In the genomic region with DNA sequence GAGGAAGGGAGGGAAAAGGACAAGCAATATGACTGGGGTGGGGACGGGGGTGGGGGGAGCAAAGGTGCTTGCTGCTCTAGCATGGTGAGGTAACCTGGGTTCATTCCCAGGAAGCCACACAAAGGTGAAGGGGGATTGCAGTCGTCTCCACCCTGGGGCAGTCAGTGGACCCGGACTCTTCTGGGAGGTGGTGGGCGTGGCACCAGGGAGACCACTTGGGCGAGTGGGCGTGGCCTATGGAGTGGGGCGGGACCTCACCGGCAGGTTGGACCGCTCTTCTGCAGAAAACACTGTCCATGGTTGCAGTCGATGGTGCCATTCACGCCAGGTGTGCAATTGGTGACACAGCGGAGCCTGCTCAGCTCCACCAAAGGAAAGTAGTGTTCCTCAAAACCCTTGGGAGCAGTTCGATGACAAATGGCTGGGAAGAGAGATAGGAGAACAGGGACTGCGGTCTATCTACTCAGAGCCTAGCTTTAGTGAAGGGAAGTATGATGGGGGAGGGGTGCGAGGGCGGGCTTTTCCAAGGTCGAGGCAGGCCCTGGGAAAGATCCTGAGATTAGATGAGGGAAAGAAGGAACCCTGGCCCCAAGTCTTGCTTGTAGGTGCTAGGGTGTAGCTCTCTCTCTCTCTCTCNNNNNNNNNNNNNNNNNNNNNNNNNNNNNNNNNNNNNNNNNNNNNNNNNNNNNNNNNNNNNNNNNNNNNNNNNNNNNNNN, we compare ENCODE assay signal across 15 mouse cellular contexts. TPM values are rescaled to one million over a fixed set of nuclear protein-coding genes. Genes with fewer than 3 reads are reported as not detected.
DNase-seq lines count a peak whose midpoint lies in the region; ATAC-seq and TF ChIP-seq lines count a peak whose summit lies in the region.
"Had no signal": no experiment of that assay in that cellular context is flagged by ENCODE, and none has a peak within 500 bp of the region (broad histone marks: within the 10 kb centered on the region; RNA-seq: fewer than 3 reads in every experiment).

No protein-coding gene starts in this region.

- WGBS in intestine, postnatal 0 days, result 6% methylated on average over 17 of the region's 17 CpGs

- no peak overlapping the region for H3K27ac ChIP-seq in intestine, postnatal 0 days (ENCODE audit: low read depth, low read length)
- H3K27ac ChIP-seq: heart, adult 2 months; limb, embryonic 13.5 days; midbrain, embryonic 12.5 days had no signal

- TF ChIP-seq CTCF in intestine, postnatal 0 days (IDR thresholded peaks at IDR 0.05; ENCODE audit: low read depth), result no peak

- H3K9me3 ChIP-seq in intestine, postnatal 0 days (ENCODE audit: control insufficient read depth), result no peaks in the 10 kb centered on the region
- H3K9me3 ChIP-seq: limb, embryonic 13.5 days; midbrain, embryonic 12.5 days had no signal

- peak; percentile 10 for DNase-seq in kidney, postnatal 14 days
- DNase-seq in kidney, adult 9 months, result no peak
- DNase-seq in thymus, postnatal 25 days, result peak; percentile 8
- DNase-seq in thymus, postnatal 0 days (ENCODE audit: low spot score), result no peak
- no peak for DNase-seq in adrenal gland, postnatal 4 days (ENCODE audit: low spot score in 2 of 2)
- DNase-seq: cerebellum, adult 2 months; heart, adult 2 months; heart, postnatal 14 days had no signal

- H3K4me1 ChIP-seq in intestine, postnatal 0 days (replicated peaks; ENCODE audit: control insufficient read depth, insufficient read depth, low read length), result peaks cover 8% of the 10 kb centered on the region; the same call in 1 of the 2 replicates
- H3K4me1 ChIP-seq: limb, embryonic 13.5 days; midbrain, embryonic 12.5 days had no signal

- peak overlapping the region; percentile 56 for H3K4me2 ChIP-seq in intestine, postnatal 0 days (replicated peaks; ENCODE audit: low read depth)
- H3K4me2 ChIP-seq: limb, embryonic 13.5 days; midbrain, embryonic 12.5 days had no signal

- no peaks in the 10 kb centered on the region for H3K27me3 ChIP-seq in intestine, postnatal 0 days (replicated peaks; ENCODE audit: control insufficient read depth, insufficient read depth, low read length)

- H3K36me3 ChIP-seq in intestine, postnatal 0 days (ENCODE audit: control insufficient read depth, insufficient read depth), result no peaks in the 10 kb centered on the region
- H3K36me3 ChIP-seq: limb, embryonic 13.5 days; midbrain, embryonic 12.5 days had no signal

- no peak overlapping the region for H3K9ac ChIP-seq in intestine, postnatal 0 days (ENCODE audit: low read depth, low read length)
- H3K9ac ChIP-seq: limb, embryonic 13.5 days; midbrain, embryonic 12.5 days had no signal

- ATAC-seq in intestine, postnatal 0 days, result peak; percentile 90
- no peak for ATAC-seq in megakaryocyte-erythroid progenitor cell, adult 5-6 weeks (replicated peaks; ENCODE audit: low FRiP score, low TSS enrichment, poor library complexity, severe bottlenecking)
- ATAC-seq: Patski had no signal

- no peak overlapping the region for H3K4me3 ChIP-seq in intestine, postnatal 0 days (ENCODE audit: low read depth, low read length)
- H3K4me3 ChIP-seq: heart, adult 2 months; limb, embryonic 13.5 days; midbrain, embryonic 12.5 days; myocyte had no signal

RNA-seq across cellular contexts. Expression of a gene that starts 0.9 kb away (rescaled TPM):
- polyA plus RNA-seq in thymus, postnatal 0 days (2015; fragmentation: Nextera tagmentation; extraction: Ambion mirVana), result 1.7 TPM in 2 replicates
- polyA plus RNA-seq in intestine, postnatal 0 days (2015; fragmentation: Nextera tagmentation; extraction: Ambion mirVana), result 17.1 and 18.0 TPM in 2 replicates
- total RNA-seq in adrenal gland, postnatal 4 days (2021), result under 1 TPM; 0.31 to 0.67 TPM
- total RNA-seq in megakaryocyte-erythroid progenitor cell, adult 5-6 weeks (2014; fragmentation: Nextera tagmentation), result 0.25 and 0.61 TPM in 2 replicates
- total RNA-seq in megakaryocyte-erythroid progenitor cell, adult 5-6 weeks (2017), result not detected in 2 replicates
- polyA plus RNA-seq: limb, embryonic 13.5 days; lung, embryonic 16.5 days; myocyte; Patski had no signal

Comparison
In these comparisons a context has a peak if more than half of its experiments do, and no peak if none do; other contexts are left out.
1. DNase-seq: peak in kidney, postnatal 14 days (single experiment) and thymus, postnatal 25 days (single experiment); none in kidney, adult 9 months (single experiment), thymus, postnatal 0 days (single experiment) and adrenal gland, postnatal 4 days (0 of 2).